Mouse (Mus musculus) urinary bladder, adult 18-20 months (tissue): ENCODE data around the gene Eif1b.
A peak's percentile ranks its signal among the peaks of the same experiment; 100 is the strongest.

Experiments
- DNase-seq, 2 experiments: peaks; one replicate each; pipeline ENCODE4 v3.0.0; 2022; ENCODE audit warnings: low spot score in 2 of 2, mixed read lengths in 2 of 2

The Eif1b gene

DNA sequence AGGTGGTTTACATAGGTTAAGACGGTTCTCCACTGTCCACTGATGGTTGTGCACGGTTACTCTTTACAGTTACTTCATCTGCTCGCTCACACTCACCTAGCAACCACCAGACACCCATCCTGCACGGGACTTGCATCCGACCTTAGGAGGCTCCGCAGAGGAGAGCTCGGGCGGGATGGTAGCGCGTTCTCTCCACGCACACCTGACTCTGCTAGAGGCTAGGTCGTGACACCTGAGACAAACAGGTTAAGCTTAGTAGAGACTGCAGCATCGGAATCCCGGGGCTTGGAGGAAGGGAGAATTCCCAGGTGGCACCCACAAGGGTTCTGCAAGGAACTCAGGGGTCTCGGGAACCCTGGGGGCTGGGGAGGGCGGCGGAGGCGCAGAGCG is at the start of gene Eif1b:
Gene Eif1b (plus strand): TSS at position 223 of the 390 bp plus-strand sequence.
- peak in 1 of 2 experiments; percentile 49 for DNase-seq

DNA sequence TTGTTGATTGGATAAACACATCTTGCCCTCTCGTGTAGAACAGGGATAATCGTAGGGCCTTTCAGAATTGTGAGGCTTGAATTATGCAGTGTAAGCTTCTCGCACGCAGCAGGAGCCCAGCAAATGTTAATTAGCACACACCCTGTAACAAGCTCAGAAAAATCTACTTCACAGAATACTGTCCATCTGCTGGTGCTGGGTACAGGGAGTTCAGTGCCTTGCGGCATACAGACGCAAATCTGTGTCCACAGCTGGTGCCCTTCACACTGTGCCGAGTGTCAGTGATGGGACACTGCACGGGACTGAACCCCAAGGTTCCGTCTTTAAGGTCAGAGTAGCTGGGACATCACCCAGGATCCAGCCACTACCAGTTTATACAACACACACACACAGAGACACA is 47.4 kb upstream of the Eif1b start:
- no peak for DNase-seq

GRCm38 (mm10) chr9:120449696-120450329 is 42.2 kb upstream of the Eif1b start:
- no peak for DNase-seq

DNA sequence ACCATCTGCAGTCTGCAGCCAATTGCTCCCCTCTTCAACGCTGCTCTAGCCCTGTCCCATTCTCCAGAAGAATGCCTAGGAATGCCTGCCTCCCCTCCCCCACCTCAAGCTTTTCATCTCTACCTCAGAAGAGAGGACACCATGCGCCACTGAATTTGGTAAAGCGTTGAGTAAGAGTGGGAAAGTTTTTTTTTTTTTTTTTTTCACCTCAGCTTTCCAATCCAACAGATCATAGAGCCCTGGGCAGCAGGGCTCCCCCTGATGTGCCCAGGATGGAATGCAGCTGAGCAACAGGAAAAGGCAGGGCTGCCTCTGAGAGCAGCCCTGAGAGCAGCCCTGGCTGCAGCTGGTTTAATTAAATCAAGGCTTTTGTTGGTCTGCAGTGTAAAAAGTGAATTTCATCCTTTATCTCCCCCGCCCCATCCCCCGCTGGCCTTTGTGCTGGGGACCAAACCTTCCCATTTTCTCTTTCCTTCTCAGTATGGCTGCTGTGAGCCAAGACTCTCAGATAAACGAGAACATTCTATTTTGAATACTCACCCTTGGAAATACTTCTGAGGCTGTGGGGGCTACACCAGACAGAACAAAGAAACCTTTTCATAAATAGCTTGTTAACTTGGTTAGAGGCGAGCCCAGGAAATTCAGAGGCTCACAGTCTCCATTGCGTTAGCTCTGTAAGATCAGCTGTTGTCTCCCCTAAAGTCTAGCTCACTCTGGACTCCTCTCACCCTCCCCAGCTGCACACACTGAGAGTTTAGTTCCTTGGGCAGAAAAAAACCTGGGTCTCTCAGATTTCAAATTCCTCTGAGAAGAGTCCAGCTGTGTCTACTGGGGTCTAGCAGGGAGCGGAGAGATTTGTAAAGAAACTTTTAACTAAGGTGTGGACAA is 36.0 kb upstream of the Eif1b start:
- DNase-seq, result no peak

GRCm38 (mm10) chr9:120470431-120470830 is 21.6 kb upstream of the Eif1b start:
- DNase-seq, result no peak

- DNase-seq, result no peak
Measured at GRCm38 (mm10) chr9:120481644-120482043, 10.4 kb upstream of the Eif1b start.

GRCm38 (mm10) chr9:120482382-120482781 is 9.7 kb upstream of the Eif1b start:
- no peak for DNase-seq

DNA sequence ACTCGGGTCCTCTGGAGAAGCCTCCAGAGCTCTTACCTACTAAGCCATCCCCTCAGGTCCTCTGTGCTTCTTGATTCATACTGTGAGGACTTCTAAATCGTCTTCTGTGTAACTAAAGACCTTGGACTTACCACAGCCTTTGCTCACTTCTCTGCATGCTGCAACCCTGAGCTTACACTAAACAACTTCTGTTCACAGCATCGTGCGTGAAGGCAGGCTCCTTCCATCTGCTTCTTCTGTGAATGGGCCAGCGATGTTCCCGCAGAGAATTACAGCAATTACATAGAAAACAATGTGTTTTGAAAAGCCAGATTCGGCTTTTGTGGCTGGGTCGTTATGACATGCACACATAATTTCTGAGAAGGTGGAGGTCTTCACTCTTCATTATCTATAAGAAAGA is 8.9 kb upstream of the Eif1b start:
- no peak for DNase-seq

- DNase-seq, result no peak
Measured at GRCm38 (mm10) chr9:120487076-120487475, 5.0 kb upstream of the Eif1b start.

DNA sequence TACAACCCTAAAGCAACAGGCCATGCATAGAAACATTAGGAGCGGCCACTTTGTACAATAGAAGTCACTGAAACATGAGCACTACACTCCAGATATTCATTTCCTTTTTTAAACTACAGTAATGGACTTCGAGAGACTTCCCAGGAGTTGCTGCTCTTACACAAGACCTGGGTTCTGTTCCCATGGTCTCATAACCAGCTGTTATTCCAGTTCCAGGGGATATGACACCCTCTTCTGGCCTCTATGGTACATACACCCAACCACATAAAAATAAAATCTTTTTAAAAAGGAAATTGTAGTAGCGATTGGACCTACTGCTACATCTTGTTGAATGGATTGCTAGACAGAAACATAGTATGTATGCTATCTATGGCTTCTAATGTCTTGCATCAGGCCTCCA is 523 bp upstream of the Eif1b start:
- no peak for DNase-seq

GRCm38 (mm10) chr9:120492400-120493351 is 644 bp downstream of the Eif1b start:
- peak; percentile 49 to 71 for DNase-seq

DNA sequence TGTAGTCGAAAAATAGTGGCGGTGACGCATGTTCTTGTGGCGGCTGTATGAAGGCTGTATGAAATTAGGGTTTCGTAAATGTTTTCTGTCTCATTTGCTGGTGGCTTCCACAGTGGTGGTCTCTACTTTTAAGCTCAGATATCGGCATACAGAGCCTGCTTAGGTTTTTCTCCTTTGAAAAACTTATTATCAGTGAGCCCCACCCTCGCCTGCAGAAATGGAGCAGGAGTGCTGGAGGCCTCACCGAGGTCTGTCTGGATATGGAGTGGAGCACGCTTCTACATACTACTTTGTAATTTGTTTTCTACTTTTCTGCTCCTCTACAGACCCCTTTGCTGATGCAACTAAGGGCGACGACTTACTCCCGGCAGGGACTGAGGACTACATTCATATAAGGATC is 1.7 kb downstream of the Eif1b start:
- DNase-seq, result no peak

DNA sequence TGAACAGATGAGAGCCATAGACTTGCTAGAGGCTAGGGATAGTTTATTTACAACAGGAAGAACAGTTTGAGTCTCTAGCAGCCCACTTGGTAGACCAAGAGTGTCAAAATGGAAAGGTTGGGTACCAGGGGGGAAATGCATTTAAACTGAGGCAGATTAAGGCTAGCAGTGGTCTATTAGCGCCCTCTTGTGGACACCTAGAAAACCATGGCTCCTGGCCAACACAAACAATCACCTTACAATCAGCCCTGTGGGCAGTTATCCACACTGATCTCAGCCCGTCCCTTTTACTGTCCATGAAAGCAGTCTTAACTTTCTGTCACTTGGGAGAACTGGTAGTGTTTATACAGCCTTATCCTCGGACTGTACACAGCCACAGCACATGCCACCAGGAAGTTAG is 4.7 kb downstream of the Eif1b start:
- peak; percentile 36 to 47 for DNase-seq

- no peak for DNase-seq
Measured at GRCm38 (mm10) chr9:120497983-120498382, 6.0 kb downstream of the Eif1b start.

DNA sequence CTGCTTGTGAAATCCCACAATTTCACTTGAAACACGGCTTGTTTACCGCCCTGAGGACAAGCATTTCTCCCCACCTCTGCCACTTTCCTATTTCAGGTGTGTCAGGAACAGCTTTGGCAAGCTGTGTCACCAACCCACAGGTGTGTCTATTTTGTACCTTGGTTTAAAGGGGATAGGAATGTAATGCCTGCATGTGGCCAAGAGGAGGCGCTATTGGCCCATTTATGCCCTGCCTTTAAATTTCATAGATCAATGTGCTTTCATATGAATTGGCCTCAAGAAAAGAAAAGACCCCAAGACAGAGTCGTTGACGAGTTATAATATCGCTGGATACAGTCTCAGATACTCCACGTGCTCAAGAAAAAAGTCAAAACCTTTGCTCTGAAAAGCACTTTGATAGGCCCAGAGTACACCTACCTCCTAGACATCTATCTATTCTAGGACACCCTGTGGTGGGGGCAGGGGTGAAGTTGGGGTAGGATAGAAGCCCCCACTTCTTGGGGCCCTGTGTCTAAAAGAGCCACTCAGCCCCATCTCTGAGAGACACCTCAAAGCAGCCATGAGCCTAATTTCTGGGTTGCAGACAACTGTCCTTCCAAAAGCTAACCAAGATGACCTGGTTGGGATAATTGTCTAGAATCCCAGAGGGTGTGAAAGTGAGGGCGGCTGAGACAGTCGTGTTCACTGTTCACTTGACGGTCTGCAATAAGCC is 9.3 kb downstream of the Eif1b start:
- no peak for DNase-seq

- DNase-seq, result peak; percentile 26 to 53
Measured at GRCm38 (mm10) chr9:120502013-120502412, 10.0 kb downstream of the Eif1b start.

GRCm38 (mm10) chr9:120504423-120504822 is 12.4 kb downstream of the Eif1b start:
- no peak for DNase-seq

- DNase-seq, result no peak
Measured at GRCm38 (mm10) chr9:120511781-120512180, 19.7 kb downstream of the Eif1b start.

GRCm38 (mm10) chr9:120516720-120517119 is 24.7 kb downstream of the Eif1b start:
- DNase-seq, result no peak

GRCm38 (mm10) chr9:120518946-120519345 is 26.9 kb downstream of the Eif1b start:
- DNase-seq, result no peak

GRCm38 (mm10) chr9:120519469-120520125 is 27.6 kb downstream of the Eif1b start:
- DNase-seq, result no peak
